Mouse (Mus musculus) forelimb bud, embryonic 11.5 days (tissue): ENCODE measurements around the gene Pde4c.
A peak's percentile ranks its signal among the peaks of the same experiment; 100 is the strongest.

Experiments used
- DNase-seq: peaks from one replicate; pipeline ENCODE4 v3.0.0-alpha.2; 2012; ENCODE audit warnings: low read depth, low spot score

Pde4c gene

DNA sequence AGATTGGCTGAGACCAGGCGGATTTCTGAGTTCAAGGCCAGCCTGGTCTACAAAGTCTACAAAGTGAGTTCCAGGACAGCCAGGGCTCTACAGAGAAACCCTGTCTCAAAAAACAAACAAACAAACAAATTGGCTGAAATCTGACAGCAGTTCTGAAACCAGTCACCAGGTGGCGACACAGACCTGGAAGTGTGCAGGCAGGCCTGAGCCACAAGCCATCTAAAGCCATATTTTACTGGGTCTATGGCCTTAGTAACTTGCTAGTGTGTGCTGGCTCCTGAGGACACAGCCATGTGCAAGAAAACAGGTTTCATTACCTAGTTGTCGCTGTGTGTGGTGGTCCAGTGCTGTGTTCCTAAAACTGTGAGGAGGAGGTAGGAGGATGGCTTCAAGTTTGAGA is 2.8 kb upstream of the Pde4c start:
- DNase-seq: peak; percentile 89

DNA sequence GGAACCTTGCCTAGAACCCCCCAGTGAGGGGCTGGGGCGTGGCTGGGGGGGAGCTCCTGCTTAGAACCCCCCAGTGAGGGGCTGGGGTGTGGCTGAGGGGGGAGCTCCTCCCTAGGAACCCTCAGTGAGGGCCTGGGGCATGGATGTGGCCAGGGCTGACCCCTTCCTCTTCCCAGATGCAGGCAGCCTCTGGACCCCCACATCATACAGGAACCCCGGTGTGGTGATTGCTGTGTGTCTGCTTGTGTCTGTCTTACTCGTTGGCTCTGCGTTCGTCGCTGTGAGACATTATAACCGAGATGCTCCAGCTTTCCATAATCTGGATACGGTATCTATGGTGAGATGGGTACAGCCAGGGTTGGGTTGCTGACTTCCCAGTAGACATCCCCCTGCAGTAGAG is 1.9 kb upstream of the Pde4c start:
- no peak for DNase-seq

DNA sequence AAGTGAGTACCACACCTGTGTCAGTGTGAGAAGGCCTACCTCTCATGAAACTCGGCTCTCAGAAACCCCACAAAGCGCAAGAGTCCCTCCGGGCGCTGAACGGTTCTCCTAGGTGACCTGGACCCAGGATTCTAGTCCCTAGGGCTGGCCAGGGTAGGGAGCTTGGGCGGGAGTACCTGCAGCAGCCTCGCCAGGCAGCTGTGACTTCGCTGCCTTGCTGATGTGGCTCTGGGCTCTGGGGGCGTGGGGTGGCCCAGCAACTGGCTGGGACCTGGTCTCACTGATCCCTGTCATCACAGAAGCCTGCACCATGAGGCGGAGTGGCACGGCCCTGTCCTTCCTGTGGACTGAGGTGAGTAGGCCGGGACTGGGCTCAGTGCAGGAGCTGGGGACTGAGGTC is 696 bp downstream of the Pde4c start:
- DNase-seq: no peak

DNA sequence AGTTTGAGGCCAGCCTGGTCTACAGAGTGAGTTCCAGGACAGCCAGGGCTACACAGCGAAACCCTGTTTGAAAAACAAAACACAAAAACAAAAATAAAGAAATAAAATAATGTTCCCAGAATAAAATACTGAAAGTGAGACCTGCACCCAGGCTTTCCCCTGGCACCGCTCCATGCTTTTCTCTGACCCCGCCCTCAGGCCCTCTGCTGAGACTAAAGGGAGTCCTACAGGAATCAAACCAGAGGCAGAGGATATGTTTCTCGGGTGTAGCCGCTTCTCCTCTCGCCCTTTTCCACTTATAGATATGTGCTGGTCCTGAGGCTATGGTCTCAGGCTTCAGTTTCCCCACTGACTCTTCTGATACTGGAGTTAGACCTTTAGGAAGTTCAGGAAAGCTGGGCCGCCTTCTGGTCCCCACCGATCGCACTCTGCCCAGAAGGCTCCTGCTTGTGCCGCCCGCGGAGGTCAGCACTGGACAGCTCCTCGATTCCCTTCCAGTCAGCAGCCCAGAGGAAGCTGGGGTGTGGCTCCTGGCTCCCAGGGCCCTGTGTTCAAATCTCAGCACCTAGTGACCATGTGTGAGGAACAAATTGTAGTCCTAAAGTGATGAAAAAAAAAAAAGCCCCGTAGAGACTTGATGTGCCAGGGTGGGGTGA is 2.4 kb downstream of the Pde4c start:
- no peak for DNase-seq

DNA sequence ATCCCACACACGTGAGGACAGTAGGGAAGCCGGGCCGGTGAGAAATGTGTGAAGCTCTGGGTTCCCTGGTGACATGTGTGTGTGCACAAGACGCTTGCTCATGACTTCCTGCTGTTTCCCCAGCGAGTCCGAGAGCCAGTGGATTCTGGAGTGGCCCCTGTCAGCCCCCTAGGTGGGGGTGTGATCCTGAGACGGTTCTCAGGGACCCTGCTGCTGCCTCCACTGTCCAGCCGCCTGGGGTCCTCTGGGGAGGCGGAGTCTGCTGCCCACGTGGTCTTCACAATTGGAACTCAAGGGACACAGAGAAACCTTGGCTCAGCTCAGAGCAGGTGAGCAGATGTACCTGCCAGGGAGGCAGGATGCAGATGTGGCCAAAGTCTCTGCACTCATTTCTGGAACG is 3.2 kb downstream of the Pde4c start:
- no peak for DNase-seq

DNA sequence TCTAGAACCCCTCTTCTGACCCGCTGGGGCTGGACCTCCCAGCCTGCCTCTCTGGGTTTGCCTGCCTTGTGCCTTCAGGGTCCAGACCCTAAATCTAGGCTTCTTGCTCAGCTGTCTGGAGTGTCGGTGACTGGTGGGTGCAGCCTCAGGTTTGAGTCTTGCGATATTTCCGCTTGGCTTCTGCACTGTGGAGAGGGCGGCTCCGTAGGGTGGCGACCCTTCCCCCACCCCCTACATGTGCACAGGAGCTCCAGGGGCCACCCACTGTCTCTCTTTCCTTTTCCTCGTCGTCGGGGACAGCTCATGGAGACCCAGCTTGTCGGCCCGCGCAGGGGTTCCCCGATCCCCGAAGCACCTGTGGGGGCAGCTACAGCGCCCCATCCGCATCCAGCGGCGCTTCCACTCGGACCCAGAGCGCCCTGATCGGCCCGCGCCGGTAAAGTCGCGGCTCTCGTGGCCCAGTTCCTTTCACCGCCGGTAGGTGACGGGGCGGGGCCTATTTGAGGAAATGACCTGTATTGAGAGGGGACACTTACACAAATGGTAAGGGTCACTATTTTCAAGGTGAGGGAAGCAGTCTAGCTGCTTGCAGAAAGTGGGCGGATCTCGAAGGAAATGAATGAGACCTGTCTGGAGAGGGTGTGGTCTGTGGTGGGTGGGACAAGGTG is 6.4 kb downstream of the Pde4c start:
- DNase-seq: peak; percentile 21

- DNase-seq: no peak
These were observed 7.4 kb downstream of the Pde4c start for GRCm38 (mm10) chr8:70730956-70731355.

DNA sequence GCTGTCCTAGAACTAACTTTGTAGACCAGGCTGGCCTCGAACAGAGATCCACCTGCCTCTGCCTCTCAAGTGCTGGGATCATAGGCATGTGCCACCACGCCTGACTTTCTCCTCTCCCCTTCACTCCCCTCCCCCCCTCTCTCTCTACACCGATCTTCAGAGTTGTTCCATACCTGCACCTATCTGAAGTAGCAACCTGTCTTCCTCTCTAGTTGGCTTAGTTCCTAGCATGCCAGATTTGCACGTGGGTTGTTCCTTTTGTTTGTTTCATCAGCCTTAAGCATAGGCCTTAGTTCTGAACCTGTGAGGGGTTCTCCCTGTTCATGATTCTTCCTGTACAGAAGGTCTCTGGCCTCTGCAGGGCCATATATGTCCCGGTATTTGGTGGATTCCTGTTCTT is 14.2 kb downstream of the Pde4c start:
- DNase-seq: no peak

DNA sequence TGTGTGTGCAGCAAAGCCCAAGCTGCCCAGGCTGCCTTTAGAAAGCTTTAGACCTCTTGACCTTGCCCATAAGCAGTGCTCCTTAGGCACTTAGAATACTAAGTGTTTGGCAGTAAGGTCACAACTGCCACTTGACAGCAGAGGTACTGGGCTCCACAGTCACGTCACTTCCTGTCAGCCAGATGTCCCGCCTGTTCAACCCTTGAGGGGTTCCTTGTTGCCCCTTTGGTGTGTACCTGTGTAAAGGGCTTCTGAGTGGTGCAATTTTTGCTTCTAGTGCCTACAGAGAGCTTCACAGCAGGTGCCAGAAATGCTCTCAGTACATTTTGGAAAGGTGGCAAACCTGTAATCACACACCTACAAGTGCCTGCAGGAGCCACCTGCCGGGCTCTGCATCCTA is 14.7 kb downstream of the Pde4c start:
- no peak for DNase-seq

DNA sequence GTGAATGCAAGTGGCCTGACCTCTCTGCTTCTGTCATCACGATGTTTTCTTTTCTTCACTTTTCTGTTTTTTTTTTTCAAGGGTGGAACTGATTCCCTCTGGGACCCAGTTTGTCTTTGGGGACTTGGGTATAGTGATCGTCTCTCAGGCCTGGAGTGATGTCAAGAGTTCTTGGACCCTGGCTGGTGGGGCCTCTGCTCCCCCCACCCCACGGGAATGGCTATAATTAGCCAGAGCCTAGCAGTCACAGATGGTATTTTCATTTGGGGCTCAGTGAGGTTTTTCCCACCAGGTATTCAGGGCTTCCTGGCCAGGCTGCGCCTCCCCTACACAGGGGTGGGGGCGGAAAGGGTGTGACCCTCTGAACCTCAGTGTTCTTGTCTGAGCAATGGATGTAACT is 18.1 kb downstream of the Pde4c start:
- no peak for DNase-seq

- DNase-seq: no peak
These were observed 18.7 kb downstream of the Pde4c start for GRCm38 (mm10) chr8:70742176-70742575.

- no peak for DNase-seq
These were observed 19.6 kb downstream of the Pde4c start for GRCm38 (mm10) chr8:70742981-70743655.

- no peak for DNase-seq
These were observed 20.4 kb downstream of the Pde4c start for GRCm38 (mm10) chr8:70743656-70744590.

DNA sequence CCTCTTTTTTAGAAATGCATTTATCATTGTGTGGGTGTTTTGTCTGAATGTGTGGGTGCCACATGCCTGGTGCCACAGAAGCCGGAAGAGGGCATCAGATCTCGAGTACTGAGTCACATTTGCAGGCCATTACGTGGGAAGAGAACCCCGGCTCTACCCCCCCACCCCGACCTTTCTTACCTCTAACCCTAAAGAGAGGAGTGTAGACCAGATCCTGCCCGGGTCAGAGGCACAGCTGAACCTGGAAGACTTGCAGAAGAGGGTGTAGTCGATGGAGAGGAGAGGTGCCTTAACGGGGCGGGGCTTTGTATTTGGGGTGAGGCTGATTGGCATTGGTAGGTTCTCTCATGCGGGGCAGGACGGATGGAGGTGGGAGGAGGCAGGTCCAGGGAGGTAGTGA is 21.3 kb downstream of the Pde4c start:
- no peak for DNase-seq

DNA sequence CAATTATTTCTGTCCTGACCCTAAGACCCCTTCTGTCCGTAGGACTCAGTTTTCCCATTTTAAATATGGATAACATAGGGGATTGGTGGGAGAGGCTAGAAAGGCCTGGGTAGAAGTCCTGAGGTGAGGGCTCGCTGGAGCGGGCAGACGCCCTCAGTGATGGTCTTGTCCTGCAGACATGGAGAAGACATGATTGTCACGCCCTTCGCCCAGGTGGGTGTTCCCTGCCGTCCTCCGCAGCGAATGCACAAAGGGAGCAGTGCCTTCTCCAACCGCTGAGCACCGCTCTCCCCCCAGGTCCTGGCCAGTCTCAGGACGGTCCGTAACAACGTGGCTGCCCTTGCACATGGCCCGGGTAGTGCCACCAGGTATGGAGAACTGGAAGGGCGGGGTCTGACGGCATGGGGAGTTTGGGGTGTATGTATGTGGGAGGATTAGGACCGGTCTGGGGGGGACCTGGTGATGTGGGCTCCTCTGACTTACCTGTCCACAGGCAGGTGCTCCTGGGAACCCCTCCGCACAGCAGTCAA is 22.2 kb downstream of the Pde4c start:
- no peak for DNase-seq

DNA sequence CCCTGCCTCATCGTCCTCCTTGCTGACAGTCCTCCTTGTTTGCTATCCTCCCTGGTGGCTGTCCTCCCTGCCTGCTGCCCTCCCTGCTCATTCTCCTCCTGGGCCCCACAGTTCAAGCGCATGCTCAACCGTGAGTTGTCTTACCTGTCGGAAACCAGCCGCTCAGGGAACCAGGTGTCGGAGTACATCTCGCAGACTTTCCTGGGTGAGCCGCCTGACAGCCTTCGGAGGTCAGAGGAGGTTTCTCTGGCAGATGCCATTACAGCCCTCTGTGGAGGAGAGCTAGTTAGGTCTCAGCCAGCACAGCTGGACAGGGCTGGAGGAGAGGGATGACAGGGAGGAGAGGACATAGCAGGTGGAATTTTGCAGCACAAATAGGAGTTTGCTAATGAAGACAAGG is 23.2 kb downstream of the Pde4c start:
- no peak for DNase-seq

- no peak for DNase-seq
These were observed 23.8 kb downstream of the Pde4c start for GRCm38 (mm10) chr8:70747211-70747890.

DNA sequence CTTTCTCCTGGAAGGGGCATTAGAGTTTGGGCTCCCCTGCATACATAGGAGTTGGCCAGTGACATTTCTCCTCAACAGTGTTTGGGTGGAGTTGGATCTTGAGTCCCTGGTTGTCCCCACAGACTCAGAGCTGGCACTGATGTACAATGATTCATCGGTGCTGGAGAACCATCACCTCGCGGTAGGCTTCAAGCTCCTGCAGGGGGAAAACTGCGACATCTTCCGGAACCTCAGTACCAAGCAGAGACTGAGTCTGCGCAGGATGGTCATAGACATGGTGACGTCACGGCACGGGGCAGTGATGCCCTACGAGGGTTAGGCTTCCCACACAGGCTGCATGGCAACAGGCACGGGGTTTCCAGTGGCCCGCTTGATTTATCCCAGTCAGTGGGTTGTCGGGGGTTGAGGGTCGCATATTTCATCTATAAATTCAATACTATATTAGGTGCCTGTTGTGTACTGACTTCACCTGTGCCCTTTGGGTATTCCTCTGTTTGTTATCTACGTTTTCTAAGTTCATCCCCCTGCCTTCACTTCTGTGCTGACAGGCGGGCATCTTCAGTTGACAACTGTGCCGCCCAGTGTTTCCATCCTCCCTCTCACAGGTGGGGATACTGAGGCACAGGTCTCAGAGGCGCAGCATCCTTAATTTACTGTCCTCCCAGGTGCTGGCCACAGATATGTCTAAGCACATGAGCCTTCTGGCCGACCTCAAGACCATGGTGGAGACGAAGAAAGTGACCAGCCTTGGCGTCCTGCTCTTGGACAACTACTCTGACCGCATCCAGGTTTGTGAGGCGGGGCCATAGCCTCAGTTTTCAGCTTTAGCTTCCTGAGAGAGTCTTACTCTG is 25.0 kb downstream of the Pde4c start:
- no peak for DNase-seq

- no peak for DNase-seq
These were observed 25.7 kb downstream of the Pde4c start for GRCm38 (mm10) chr8:70749097-70749674.
